Mouse (Mus musculus) brain, embryonic 14.5 days (tissue): ENCODE data around the gene Fhl2.

Source experiments
- CTCF ChIP-seq: fragments of 200-500 bp; IDR thresholded peaks from 2 replicates; pipeline ENCODE4 v1.5.1; 2012; ENCODE audit warnings: inconsistent platforms, mild to moderate bottlenecking, moderate library complexity, borderline replicate concordance; ENCODE audit not compliant: insufficient read depth, insufficient read length; ENCODE audit errors: extremely low read depth
- POLR2A ChIP-seq: fragments of 200-500 bp; IDR thresholded peaks from 2 replicates; pipeline ENCODE4 v1.6.1; 2012; ENCODE audit warnings: mild to moderate bottlenecking, inconsistent platforms, borderline replicate concordance; ENCODE audit not compliant: poor library complexity, insufficient read depth, insufficient read length, severe bottlenecking; ENCODE audit errors: extremely low read depth

DNA sequence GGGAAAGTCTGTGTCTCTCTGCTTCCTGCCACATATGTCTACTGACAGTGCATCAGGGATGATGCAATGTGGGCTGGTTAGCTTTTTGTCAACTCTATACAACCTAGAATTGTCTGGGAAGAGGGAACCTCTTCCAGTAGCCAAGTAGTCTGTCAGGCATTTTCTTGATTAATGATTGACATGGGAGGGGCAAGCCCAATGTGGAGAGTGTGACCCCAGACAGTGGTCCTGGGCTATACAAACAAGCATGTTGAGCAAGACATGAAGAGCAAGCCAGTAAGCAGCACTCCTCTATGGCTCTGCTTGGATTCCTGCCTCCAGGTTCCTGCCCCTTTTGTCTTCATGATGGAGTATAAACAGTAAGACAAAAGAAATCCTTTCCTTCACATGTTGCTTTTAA, 69.6 kb downstream of the Fhl2 start:
- no peak for TF ChIP-seq CTCF
- TF ChIP-seq POLR2A, result no peak
